Mouse (Mus musculus) kidney, adult 11 months (tissue): ENCODE results near the gene Hmcn1.

Experiments
- DNase-seq: peaks from one replicate; pipeline ENCODE4 v3.0.0; 2022

The Hmcn1 gene

GRCm38 (mm10) chr1:150623226-150623625, 370.0 kb downstream of the Hmcn1 start:
- DNase-seq = no peak

DNA sequence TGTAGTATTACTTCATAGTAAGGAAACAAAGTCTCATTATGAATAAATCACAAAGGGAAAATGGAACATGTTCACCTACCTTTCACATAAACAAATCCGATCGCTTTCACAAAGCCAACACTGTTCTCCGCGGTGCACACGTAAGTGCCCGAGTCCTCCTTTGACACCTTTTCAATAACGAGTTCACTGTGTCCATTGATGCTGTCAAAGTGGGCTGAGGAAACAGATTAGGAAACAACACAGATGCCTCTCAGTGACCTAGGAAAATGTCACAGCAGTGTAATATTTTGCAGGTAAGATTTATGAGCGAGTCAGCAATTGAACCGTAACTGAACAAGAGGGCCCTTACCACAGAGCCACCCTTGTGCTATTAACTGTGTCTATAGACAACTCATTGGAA, 382.7 kb downstream of the Hmcn1 start:
- DNase-seq = no peak

- DNase-seq = no peak
These were observed 387.1 kb downstream of the Hmcn1 start for GRCm38 (mm10) chr1:150606173-150606572.

DNA sequence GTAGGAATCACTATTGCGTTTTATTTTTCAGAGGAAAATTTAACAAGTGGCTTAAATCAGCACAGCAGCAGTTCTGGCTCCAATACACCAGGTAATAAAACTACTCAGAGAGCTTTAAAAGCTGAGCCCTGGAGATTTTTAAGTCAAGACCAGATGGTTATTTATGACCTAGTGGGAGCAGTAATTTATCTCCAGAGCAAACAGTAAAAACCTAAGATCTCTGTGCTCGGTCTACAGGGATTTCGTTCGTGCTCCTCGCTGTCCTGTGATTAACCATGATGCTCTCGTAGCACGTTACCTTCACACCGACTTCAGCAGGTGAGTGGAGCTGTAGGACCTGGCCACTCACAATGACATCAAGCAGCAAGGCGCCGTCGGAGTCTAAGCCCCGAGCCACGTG, 399.6 kb downstream of the Hmcn1 start:
- DNase-seq = no peak

DNA sequence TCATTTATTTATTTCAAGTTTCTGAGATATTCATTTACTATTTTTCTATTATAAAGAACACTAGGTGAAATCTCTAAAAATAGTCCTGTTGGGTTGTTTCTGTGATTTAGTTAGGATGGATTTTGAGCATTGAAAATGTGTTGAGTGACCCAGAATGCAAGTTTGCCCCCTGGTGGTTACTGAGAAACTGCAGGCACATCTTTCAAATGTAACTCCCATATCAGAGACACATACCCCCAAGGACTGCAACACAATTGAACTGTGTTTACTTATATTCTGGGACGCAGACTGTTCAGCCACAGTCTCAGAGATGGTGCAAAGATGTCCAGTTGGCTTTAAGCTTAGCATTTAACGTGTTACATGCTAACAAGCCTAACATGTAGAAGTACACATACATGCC, 402.0 kb downstream of the Hmcn1 start:
- peak; percentile 3 for DNase-seq

DNA sequence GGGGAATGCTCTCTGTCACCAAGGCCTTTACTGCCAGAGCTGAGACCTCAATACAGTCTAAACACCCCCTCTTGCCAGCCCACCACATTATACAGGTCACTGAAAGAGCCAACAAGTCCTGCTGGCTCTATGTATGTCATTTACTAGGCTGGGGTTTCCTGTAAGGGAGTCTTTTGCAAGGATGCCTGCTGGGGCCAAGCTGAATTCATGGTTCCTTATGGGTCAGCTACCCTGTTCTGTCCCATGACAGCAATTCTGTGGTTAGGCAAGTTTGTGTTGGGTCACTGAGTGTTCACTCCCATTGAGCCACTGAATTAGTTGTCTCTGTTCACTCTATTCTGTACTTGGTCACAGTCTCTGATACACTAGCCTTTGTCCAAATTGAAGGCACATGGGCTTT, 405.8 kb downstream of the Hmcn1 start:
- DNase-seq = no peak

DNA sequence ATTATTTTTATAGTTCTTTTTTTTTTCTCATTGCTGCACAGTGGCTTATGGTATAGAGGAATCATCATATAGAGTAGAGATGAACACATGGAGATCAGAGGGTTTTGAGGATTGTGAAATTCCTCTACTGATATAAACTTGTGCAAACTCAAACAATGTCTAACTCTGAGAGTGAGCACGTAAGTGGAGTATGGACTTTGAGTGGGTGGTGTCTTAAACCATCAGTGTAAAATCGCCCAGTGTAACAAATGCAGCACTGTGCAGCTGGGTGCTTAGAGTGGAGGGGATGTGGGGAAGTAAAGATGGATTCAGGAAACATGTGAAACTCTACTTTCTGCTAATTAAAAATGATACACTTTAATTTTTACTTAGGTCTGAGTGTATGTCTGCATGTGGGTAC, 408.8 kb downstream of the Hmcn1 start:
- no peak for DNase-seq

GRCm38 (mm10) chr1:150583734-150584133, 409.5 kb downstream of the Hmcn1 start:
- DNase-seq = no peak

GRCm38 (mm10) chr1:150580561-150580960, 412.7 kb downstream of the Hmcn1 start:
- DNase-seq = no peak

GRCm38 (mm10) chr1:150573407-150573806, 419.8 kb downstream of the Hmcn1 start:
- no peak for DNase-seq

GRCm38 (mm10) chr1:150570562-150571156, 422.6 kb downstream of the Hmcn1 start:
- no peak for DNase-seq

DNA sequence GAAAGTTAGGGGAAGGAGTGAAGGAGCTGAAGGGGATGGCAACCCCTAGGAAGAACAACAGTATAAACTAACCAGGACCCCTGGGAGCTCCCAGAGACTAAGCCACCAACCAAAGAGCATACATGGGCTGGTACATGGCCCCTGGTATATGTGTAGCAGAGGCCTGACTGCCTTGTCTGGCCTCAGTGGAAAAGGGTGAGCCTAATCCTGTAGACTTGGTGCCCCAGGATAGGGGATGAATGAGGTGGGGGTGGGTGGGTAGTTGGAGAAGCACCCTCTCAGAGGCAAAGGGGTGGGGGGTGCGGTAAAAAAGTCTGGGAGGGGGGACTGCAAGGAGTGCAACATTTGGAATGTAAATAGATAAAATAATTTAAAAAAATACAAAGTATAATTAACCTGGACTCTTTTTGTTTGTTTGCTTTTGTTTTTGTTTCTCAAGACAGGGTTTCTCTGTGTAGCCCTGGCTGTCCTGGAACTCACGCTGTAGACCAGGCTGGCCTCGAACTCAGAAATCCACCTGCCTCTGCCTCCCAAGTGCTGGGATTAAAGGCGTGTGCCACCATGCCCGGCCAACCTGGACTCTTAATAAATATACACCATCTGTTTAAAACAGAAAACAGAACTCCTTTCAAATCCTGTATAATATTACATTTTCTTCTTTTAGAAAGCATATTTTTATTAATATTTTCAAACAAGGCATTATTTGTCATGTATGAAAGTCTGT, 423.3 kb downstream of the Hmcn1 start:
- DNase-seq = no peak

- DNase-seq = no peak
These were observed 426.9 kb downstream of the Hmcn1 start for GRCm38 (mm10) chr1:150566287-150566686.

DNA sequence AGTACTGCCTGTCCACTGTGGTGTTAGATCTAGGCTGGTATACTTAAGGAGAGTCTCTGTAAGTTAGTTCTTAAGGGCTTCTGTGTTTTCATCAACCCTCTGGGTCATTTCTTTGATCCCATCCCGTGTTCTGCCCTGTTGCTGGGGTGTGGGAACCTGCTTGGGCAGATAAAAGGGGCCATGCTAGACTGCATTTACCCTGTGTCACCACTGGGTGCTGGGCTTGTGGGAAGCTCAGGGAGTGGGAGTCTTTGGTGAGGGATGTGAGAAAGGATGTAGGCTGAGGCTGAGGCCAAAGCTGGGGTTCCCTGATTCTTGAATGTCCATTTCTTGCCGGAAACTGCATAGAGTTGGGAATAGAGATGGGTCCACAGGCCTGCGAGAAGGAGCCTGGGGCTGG, 436.6 kb downstream of the Hmcn1 start:
- no peak for DNase-seq

- DNase-seq = no peak
These were observed 441.8 kb downstream of the Hmcn1 start for GRCm38 (mm10) chr1:150551390-150551789.

DNA sequence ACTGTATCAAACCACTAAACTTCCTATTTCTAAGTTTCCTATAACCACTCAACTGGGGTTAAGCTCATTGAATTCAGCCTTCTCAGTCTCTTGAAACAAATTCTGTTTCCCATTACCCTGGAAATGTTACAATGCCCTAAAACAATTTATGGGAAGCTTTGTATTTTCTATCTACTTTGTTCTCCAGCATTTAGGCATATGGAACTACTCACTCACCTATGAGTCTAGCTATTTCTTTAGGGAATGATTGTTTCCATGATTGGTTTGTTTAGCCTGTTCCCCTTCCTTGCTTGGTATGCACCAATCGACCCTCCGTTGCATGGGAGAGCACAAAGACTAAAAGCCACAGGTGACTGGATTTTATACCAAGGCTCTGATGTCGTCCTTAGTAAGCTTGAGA, 446.8 kb downstream of the Hmcn1 start:
- DNase-seq = no peak

DNA sequence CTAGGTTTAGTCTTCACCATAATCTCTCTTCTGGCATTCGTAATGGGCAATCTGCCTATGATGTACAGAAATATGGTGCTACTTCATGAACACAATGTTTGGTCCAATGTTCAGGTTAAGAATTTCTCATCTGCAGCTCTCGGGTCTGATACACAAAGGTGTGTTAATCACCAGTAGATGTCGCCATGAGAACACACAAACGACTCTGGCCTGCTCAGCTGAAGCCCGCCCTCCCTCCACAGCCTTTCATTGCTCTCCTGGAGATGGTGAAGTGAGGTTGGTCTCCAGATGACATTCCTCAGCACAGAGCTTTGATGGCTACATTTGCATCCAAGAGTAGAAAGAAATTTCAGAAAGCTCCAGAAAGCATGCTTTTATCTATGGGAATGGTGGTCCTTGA, 453.0 kb downstream of the Hmcn1 start:
- no peak for DNase-seq

DNA sequence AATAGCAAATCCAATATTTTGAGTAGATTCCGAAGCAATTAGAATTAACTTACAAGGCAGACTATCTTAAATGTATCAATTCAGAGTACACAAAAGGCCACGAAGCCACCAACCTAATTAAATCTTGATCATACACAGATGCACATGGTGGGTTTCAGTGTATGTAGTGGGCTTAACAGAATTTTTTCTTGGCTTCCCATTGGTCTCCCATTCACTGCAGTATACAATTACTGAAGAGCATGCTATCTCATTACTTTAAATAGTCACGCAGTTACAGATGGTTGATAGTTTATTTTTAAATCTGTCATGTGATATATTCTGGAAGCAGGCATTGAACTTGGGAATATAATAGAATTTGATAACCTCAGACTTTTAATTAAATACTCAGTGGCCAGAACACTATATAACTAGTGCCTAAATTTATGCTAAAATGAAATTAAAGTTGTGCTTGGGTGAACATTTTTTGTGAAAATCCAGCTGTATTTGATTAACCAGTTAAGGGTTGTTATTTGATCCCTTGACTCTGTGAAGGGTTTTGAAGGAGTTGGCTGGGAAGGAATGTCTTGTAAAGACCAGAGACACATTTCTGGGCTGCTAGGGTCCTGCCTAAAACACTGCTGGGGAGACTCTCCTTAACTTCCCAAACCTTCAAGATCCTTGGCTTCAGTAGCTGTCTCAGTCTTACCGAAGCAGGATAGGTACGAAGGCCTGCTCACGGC, 455.7 kb downstream of the Hmcn1 start:
- no peak for DNase-seq

DNA sequence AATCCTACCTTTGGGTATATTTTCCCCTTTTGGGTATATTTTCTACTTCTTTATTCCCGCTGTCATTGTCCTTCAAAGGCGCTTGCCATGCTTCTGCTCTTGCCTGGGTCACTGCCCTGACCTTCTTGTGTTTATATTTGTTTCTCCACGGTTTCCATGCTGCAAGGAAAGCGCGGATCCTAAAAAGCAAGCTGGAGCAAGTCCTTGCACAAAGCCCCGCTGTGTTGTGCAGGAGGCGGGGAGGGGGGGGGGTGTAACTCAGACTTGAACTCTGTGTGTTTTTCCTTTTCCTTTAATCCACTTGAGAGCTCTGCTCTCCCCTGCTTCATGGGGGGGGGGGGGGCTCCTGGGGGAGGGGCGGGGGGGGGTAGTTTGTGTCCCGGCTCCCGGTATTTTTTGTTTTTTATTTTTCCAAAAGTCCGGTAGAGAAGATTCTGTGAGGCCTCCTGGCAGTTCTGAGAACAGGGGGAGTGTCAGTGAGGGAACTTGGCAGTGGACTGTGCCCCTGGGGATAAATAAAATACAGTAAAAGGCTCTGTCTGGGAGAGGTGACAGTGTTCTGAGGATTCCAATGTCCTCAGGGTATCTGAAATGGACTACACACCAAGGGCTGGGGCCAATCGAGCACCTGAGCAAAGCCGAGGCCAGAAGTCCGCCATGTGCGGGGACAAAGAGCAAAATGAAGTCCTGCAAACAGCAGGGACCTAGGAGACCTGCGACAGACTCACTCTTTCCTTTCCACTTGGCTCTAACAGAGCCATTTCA, 457.3 kb downstream of the Hmcn1 start:
- DNase-seq = peak; percentile 23

GRCm38 (mm10) chr1:150534587-150534986, 458.6 kb downstream of the Hmcn1 start:
- no peak for DNase-seq

- no peak for DNase-seq
These were observed 480.2 kb downstream of the Hmcn1 start for GRCm38 (mm10) chr1:150513041-150513440.
